Mouse (Mus musculus) stomach, postnatal 0 days (tissue): ENCODE measurements around the gene Opcml.

Source experiments
- CTCF ChIP-seq: IDR thresholded peaks from 2 replicates; pipeline ENCODE4 v1.5.1; 2016; ENCODE audit warnings: antibody characterized with exemption, low read depth, mild to moderate bottlenecking, moderate library complexity
- EP300 ChIP-seq: optimal IDR thresholded peaks from 2 replicates; pipeline ENCODE3; 2016; ENCODE audit warnings: antibody characterized with exemption

DNA sequence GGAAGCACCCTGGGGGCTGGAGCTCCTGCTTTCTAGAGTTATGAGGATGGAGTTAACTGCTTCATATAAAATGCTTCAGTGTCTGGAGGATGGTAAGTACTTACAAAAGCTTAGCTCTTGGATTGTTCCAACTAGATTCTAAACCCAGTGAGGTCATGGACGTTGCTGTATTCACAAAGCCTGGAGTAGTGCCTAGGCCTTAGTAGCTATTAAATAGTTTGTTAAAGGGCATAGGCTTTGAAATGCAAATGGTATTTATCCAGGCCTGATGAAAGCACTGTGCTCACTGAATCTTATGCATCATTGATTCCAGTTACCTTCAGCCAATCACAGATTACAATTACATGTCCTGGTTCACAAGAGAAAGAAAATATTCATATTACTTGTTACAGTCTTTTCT is 421.3 kb downstream of the Opcml start:
- no peak for TF ChIP-seq CTCF
- TF ChIP-seq EP300: no peak
